Mouse (Mus musculus): Measurements from ENCODE around the gene Spsb1. TPM values are rescaled to one million over a fixed set of nuclear protein-coding genes. Genes with fewer than 3 reads are reported as not detected.

The Spsb1 gene
- polyA plus RNA-seq, 1 experiment from 2014 or later = 7.7 TPM

GRCm38 (mm10) chr4:149889851-149890250, 65.0 kb downstream of the Spsb1 start:
- H3K27me3 ChIP-seq (replicated peaks) = no peaks in the 10 kb centered on the region
- H3K36me3 ChIP-seq = no peaks in the 10 kb centered on the region
- 14% methylated on average over 13 of the region's 13 CpGs for WGBS
- H3K9me3 ChIP-seq (replicated peaks) = no peaks in the 10 kb centered on the region
- ATAC-seq (ENCODE audit: low FRiP score) = peak; percentile 55; the same call in 1 of the 2 replicates
- no peak overlapping the region for H3K4me3 ChIP-seq (replicated peaks)
- peak overlapping the region; percentile 74 for H3K27ac ChIP-seq (replicated peaks)
- H3K9ac ChIP-seq (replicated peaks) = no peak overlapping the region; the same call in 1 of the 2 replicates
- H3K4me1 ChIP-seq = peaks cover 57% of the 10 kb centered on the region
- no peak overlapping the region for H3K4me2 ChIP-seq

- no peak overlapping the region for H3K4me3 ChIP-seq (replicated peaks)
- H3K27ac ChIP-seq (replicated peaks) = peak overlapping the region; percentile 74
- no peaks in the 10 kb centered on the region for H3K36me3 ChIP-seq
- H3K9ac ChIP-seq (replicated peaks) = no peak overlapping the region
- no peak for ATAC-seq (ENCODE audit: low FRiP score)
- WGBS = 73% methylated on average over 20 of the region's 20 CpGs
- no peaks in the 10 kb centered on the region for H3K27me3 ChIP-seq (replicated peaks)
- no peak overlapping the region for H3K4me2 ChIP-seq
- peaks cover 50% of the 10 kb centered on the region for H3K4me1 ChIP-seq
- H3K9me3 ChIP-seq (replicated peaks) = no peaks in the 10 kb centered on the region
Measured at GRCm38 (mm10) chr4:149888736-149889470, 65.9 kb downstream of the Spsb1 start.

GRCm38 (mm10) chr4:149888156-149888555, 66.7 kb downstream of the Spsb1 start:
- Histone ChIP-seq H3K9ac (replicated peaks) (no peak overlapping the region), H3K4me2 (no peak overlapping the region), H3K27me3 (replicated peaks) (no peaks in the 10 kb centered on the region), H3K36me3 (no peaks in the 10 kb centered on the region), H3K9me3 (replicated peaks) (no peaks in the 10 kb centered on the region), H3K27ac (replicated peaks) (no peak overlapping the region), H3K4me1 (peaks cover 42% of the 10 kb centered on the region), H3K4me3 (replicated peaks) (no peak overlapping the region)
- 81% methylated on average over 5 of the region's 5 CpGs for WGBS
- no peak for ATAC-seq (ENCODE audit: low FRiP score)

- no peaks in the 10 kb centered on the region for H3K36me3 ChIP-seq
- no peak overlapping the region for H3K4me3 ChIP-seq (replicated peaks)
- H3K27me3 ChIP-seq (replicated peaks) = no peaks in the 10 kb centered on the region
- peaks cover 38% of the 10 kb centered on the region for H3K4me1 ChIP-seq
- WGBS = 41% methylated on average over 18 of the region's 18 CpGs
- H3K4me2 ChIP-seq = no peak overlapping the region
- no peaks in the 10 kb centered on the region for H3K9me3 ChIP-seq (replicated peaks)
- no peak overlapping the region; the same call in 1 of the 2 replicates for H3K27ac ChIP-seq (replicated peaks)
- no peak for ATAC-seq (ENCODE audit: low FRiP score)
- no peak overlapping the region for H3K9ac ChIP-seq (replicated peaks)
Measured at GRCm38 (mm10) chr4:149886298-149887271, 68.3 kb downstream of the Spsb1 start.

- H3K27ac ChIP-seq (replicated peaks) = no peak overlapping the region
- WGBS = 86% methylated on average over 10 of the region's 10 CpGs
- no peak for ATAC-seq (ENCODE audit: low FRiP score)
- H3K4me2 ChIP-seq = no peak overlapping the region
- H3K4me1 ChIP-seq = peaks cover 14% of the 10 kb centered on the region
- H3K36me3 ChIP-seq = no peaks in the 10 kb centered on the region
- H3K27me3 ChIP-seq (replicated peaks) = no peaks in the 10 kb centered on the region
- H3K4me3 ChIP-seq (replicated peaks) = no peak overlapping the region
- H3K9ac ChIP-seq (replicated peaks) = no peak overlapping the region
- H3K9me3 ChIP-seq (replicated peaks) = no peaks in the 10 kb centered on the region
Measured at GRCm38 (mm10) chr4:149883990-149884389, 70.9 kb downstream of the Spsb1 start.

- no peaks in the 10 kb centered on the region for H3K36me3 ChIP-seq
- H3K27ac ChIP-seq (replicated peaks) = no peak overlapping the region
- H3K9me3 ChIP-seq (replicated peaks) = no peaks in the 10 kb centered on the region
- H3K9ac ChIP-seq (replicated peaks) = no peak overlapping the region
- no peak overlapping the region for H3K4me2 ChIP-seq
- H3K4me3 ChIP-seq (replicated peaks) = no peak overlapping the region
- 87% methylated on average over 17 of the region's 17 CpGs for WGBS
- peaks cover 22% of the 10 kb centered on the region for H3K4me1 ChIP-seq
- no peak for ATAC-seq (ENCODE audit: low FRiP score)
- no peaks in the 10 kb centered on the region for H3K27me3 ChIP-seq (replicated peaks)
Measured at GRCm38 (mm10) chr4:149882139-149882916, 72.5 kb downstream of the Spsb1 start.

GRCm38 (mm10) chr4:149880908-149881307, 73.9 kb downstream of the Spsb1 start:
- H3K9ac ChIP-seq (replicated peaks) = no peak overlapping the region
- H3K4me2 ChIP-seq = no peak overlapping the region
- no peaks in the 10 kb centered on the region for H3K27me3 ChIP-seq (replicated peaks)
- no peaks in the 10 kb centered on the region for H3K36me3 ChIP-seq
- H3K27ac ChIP-seq (replicated peaks) = no peak overlapping the region
- H3K4me1 ChIP-seq = peaks cover 23% of the 10 kb centered on the region
- 84% methylated on average over 5 of the region's 5 CpGs for WGBS
- no peak for ATAC-seq (ENCODE audit: low FRiP score)
- no peak overlapping the region for H3K4me3 ChIP-seq (replicated peaks)
- H3K9me3 ChIP-seq (replicated peaks) = no peaks in the 10 kb centered on the region

GRCm38 (mm10) chr4:149879980-149880379, 74.9 kb downstream of the Spsb1 start:
- Histone ChIP-seq H3K4me3 (replicated peaks) (no peak overlapping the region), H3K27ac (replicated peaks) (no peak overlapping the region), H3K36me3 (no peaks in the 10 kb centered on the region), H3K9ac (replicated peaks) (no peak overlapping the region), H3K9me3 (replicated peaks) (no peaks in the 10 kb centered on the region), H3K4me2 (no peak overlapping the region), H3K27me3 (replicated peaks) (no peaks in the 10 kb centered on the region), H3K4me1 (peaks cover 32% of the 10 kb centered on the region)
- no peak for ATAC-seq (ENCODE audit: low FRiP score)
- WGBS = 88% methylated on average over 11 of the region's 11 CpGs

GRCm38 (mm10) chr4:149878021-149878449, 76.8 kb downstream of the Spsb1 start:
- no peaks in the 10 kb centered on the region for H3K9me3 ChIP-seq (replicated peaks)
- no peak overlapping the region for H3K9ac ChIP-seq (replicated peaks)
- no peak overlapping the region for H3K27ac ChIP-seq (replicated peaks)
- H3K36me3 ChIP-seq = no peaks in the 10 kb centered on the region
- no peak overlapping the region for H3K4me2 ChIP-seq
- ATAC-seq (ENCODE audit: low FRiP score) = no peak
- H3K4me3 ChIP-seq (replicated peaks) = no peak overlapping the region
- peaks cover 41% of the 10 kb centered on the region for H3K4me1 ChIP-seq
- H3K27me3 ChIP-seq (replicated peaks) = no peaks in the 10 kb centered on the region
- WGBS = 57% methylated on average over 6 of the region's 6 CpGs

GRCm38 (mm10) chr4:149877202-149877601, 77.6 kb downstream of the Spsb1 start:
- Histone ChIP-seq H3K9ac (replicated peaks) (no peak overlapping the region), H3K4me2 (no peak overlapping the region), H3K36me3 (no peaks in the 10 kb centered on the region), H3K27ac (replicated peaks) (no peak overlapping the region), H3K4me1 (peaks cover 41% of the 10 kb centered on the region), H3K4me3 (replicated peaks) (no peak overlapping the region), H3K27me3 (replicated peaks) (no peaks in the 10 kb centered on the region), H3K9me3 (replicated peaks) (no peaks in the 10 kb centered on the region)
- ATAC-seq (ENCODE audit: low FRiP score) = 0 out of 2 replicates have a peak, but pooled peaks have one; percentile 7
- WGBS = 46% methylated on average over 3 of the region's 3 CpGs

GRCm38 (mm10) chr4:149876761-149877160, 78.1 kb downstream of the Spsb1 start:
- Histone ChIP-seq H3K27ac (replicated peaks) (peak overlapping the region; percentile 56), H3K4me2 (no peak overlapping the region), H3K4me1 (peaks cover 41% of the 10 kb centered on the region), H3K9ac (replicated peaks) (no peak overlapping the region), H3K9me3 (replicated peaks) (no peaks in the 10 kb centered on the region), H3K36me3 (no peaks in the 10 kb centered on the region), H3K27me3 (replicated peaks) (no peaks in the 10 kb centered on the region), H3K4me3 (replicated peaks) (no peak overlapping the region)
- no peak for ATAC-seq (ENCODE audit: low FRiP score)
- 38% methylated on average over 6 of the region's 6 CpGs for WGBS

Data from neural tube, embryonic 15.5 days (tissue).